Mouse (Mus musculus): ENCODE data around the gene Wipf1.

DNA sequence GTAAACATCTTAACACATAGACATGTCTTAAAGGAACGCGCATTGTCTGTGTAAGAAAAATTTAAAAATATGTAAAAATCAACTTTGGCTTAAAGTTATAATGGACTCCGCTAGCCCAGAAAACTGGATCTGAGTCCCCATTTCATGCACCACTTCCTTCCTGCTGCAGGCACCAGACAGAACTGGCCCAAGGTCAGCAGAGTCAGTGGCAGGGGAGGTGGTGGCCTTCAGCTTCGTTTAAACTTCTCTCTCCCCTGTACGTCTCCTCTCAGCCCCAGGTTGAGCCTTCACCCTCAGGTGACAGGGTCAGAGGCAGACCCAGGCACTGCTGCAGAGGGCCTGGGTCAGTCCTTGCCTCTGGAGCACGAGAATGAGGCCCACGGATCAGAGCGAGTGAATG lies 6.6 kb downstream of the Wipf1 start:
- TF ChIP-seq CTCF (IDR thresholded peaks at IDR 0.05; ENCODE audit: borderline replicate concordance, control insufficient read depth, extremely low read depth, insufficient read depth, low read length, poor library complexity): no peak
- no peak for TF ChIP-seq POLR2A (IDR thresholded peaks at IDR 0.05; ENCODE audit: control insufficient read depth, extremely low read depth, insufficient read depth, low read length, poor library complexity)
